Mouse (Mus musculus): ENCODE measurements at regions not wholly inside any gene's neighbourhood (a gene's known extent, or its start where the extent isn't known, plus 50 kb on each side); places are given as distances from the start of the nearest gene placed in this dataset.

DNA sequence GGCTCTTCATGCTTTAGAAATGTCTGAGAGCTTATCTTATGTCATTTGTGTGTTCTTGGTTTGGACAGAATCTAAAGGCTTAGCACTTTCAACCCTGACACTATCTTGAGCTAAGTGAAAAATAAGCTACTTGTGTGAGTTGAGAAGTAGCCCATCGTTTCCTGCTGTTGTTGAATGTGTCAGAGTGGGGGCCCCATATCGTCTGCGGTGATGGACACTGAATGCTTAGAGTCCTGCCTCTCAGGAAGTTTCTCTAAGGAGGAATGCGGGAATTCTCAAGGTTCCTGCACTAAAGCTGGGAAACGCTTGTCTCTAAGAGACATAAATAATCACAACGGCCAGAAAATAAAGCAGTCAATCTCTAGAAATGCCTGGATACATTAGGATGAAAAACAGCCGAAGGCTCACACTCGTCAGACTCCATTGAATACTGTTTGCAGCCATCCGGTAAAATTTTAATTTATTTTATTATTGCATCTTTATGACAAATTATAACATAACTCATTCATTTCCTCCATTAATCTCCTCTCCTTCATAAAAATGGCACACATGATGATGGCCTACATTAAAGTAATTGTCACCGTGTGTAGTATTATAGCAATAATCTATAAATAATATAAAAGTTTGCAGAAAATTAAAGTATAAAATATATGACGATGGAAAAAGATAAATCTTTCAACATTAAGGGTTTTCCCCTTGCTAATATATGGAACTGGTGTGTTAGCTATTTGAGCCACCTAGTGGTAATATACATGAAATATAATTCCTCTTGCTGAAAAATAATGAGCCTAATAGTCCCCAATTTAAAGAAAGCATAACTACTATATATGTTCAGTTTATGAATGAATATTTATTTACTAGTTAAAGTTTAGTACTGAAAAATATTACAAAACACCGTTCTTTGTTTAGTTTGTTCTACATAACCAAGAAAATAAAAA, 75.6 kb downstream of the Otud1 start:
- no peak overlapping the region for H3K27ac ChIP-seq (ENCODE audit: low read depth)
- no peaks in the 10 kb centered on the region for H3K4me1 ChIP-seq (ENCODE audit: control insufficient read depth, insufficient read depth)
- DNase-seq (ENCODE audit: low spot score), result peak; percentile 55
- no peaks in the 10 kb centered on the region for H3K36me3 ChIP-seq (replicated peaks; ENCODE audit: control insufficient read depth, insufficient read depth, low read length)
- H3K27me3 ChIP-seq (ENCODE audit: control insufficient read depth, insufficient read depth, low read length), result no peaks in the 10 kb centered on the region
- 46% methylated on average over 12 of the region's 12 CpGs for WGBS
- H3K9me3 ChIP-seq (replicated peaks; ENCODE audit: control insufficient read depth, low read length), result no peaks in the 10 kb centered on the region
- TF ChIP-seq EP300 (IDR thresholded peaks at IDR 0.05; ENCODE audit: low read depth) (no peak), CTCF (IDR thresholded peaks at IDR 0.05; ENCODE audit: low read depth) (peak; percentile 44)
- no peak overlapping the region for H3K4me2 ChIP-seq (ENCODE audit: low read depth, low read length)
- no peak overlapping the region for H3K4me3 ChIP-seq (ENCODE audit: low read depth, low read length)
- no peak overlapping the region for H3K9ac ChIP-seq (replicated peaks; ENCODE audit: low read depth, low read length)
- ATAC-seq (ENCODE audit: insufficient read depth, low read depth), result no peak

DNA sequence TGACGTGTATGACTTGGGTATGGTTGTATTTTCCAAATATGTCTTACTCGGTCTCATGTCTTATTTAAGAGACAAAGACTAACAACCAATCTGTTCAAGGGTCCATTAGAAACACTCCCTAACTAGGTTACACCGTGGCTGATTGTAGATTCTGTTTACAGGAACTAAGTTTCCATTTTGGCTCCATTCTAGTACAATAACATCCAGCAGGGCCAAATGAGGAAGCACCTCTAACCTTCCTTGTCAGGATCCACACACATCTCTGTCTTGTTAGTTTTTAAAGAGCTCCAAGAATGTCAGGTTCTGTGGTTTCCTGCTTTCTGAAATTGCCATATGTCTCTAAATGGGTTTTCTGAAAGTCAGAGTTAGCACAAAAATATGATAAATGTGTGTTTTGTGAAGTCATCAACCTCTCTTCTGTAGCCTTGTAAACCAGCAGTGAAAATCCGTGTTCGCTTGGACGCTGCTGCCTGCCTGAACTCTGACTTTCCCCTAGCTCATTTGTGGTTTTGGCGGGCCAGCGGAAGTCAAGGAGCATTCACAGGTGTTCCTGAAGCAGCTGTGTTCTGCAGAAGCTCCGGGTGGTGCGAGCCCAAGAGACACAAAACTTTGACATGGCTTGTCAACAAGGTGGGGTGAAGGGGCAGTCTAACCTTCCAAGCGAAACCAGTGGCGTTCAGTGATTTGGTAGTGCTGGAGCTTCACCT, 76.8 kb downstream of the Otud1 start:
- H3K9me3 ChIP-seq (replicated peaks; ENCODE audit: control insufficient read depth, low read length), result no peaks in the 10 kb centered on the region
- no peak overlapping the region for H3K9ac ChIP-seq (replicated peaks; ENCODE audit: low read depth, low read length)
- no peaks in the 10 kb centered on the region for H3K4me1 ChIP-seq (ENCODE audit: control insufficient read depth, insufficient read depth)
- H3K27me3 ChIP-seq (ENCODE audit: control insufficient read depth, insufficient read depth, low read length), result no peaks in the 10 kb centered on the region
- H3K4me3 ChIP-seq (ENCODE audit: low read depth, low read length), result no peak overlapping the region
- ATAC-seq (ENCODE audit: insufficient read depth, low read depth) (no peak), DNase-seq (ENCODE audit: low spot score) (no peak)
- no peaks in the 10 kb centered on the region for H3K36me3 ChIP-seq (replicated peaks; ENCODE audit: control insufficient read depth, insufficient read depth, low read length)
- H3K27ac ChIP-seq (ENCODE audit: low read depth), result no peak overlapping the region
- WGBS, result 73% methylated on average over 12 of the region's 12 CpGs
- TF ChIP-seq EP300 (IDR thresholded peaks at IDR 0.05; ENCODE audit: low read depth) (no peak), CTCF (IDR thresholded peaks at IDR 0.05; ENCODE audit: low read depth) (no peak)
- H3K4me2 ChIP-seq (ENCODE audit: low read depth, low read length), result no peak overlapping the region

DNA sequence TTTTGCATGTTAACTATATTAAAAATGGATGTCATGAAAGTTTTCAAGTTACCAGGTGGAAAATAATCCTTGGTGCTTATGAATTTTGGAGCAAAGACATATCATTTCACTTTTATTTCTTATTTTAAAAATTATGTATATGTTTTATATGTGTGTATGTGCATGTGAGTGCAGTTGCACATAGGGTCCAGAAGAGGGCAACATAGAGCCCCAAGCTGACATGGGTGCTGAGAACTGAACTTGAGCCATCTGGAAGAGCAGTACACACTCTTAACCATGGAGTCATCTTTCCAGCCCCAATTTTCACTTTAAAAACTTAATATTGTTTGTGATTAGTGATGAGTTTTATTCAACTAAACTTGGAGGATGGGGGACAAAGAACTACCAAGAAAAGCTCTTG, 84.0 kb downstream of the Otud1 start:
- H3K4me1 ChIP-seq (ENCODE audit: control insufficient read depth, insufficient read depth), result no peaks in the 10 kb centered on the region
- no peak for DNase-seq (ENCODE audit: low spot score)
- no peak overlapping the region for H3K4me3 ChIP-seq (ENCODE audit: low read depth, low read length)
- H3K27me3 ChIP-seq (ENCODE audit: control insufficient read depth, insufficient read depth, low read length), result no peaks in the 10 kb centered on the region
- H3K4me2 ChIP-seq (ENCODE audit: low read depth, low read length), result no peak overlapping the region
- TF ChIP-seq CTCF (IDR thresholded peaks at IDR 0.05; ENCODE audit: low read depth) (no peak), EP300 (IDR thresholded peaks at IDR 0.05; ENCODE audit: low read depth) (no peak)
- no peak for ATAC-seq (ENCODE audit: insufficient read depth, low read depth)
- H3K9me3 ChIP-seq (replicated peaks; ENCODE audit: control insufficient read depth, low read length), result 0 out of 2 replicates have a peak, but pooled peaks cover 7% of the 10 kb centered on the region
- H3K9ac ChIP-seq (replicated peaks; ENCODE audit: low read depth, low read length), result no peak overlapping the region
- H3K36me3 ChIP-seq (replicated peaks; ENCODE audit: control insufficient read depth, insufficient read depth, low read length), result no peaks in the 10 kb centered on the region
- no peak overlapping the region for H3K27ac ChIP-seq (ENCODE audit: low read depth)

DNA sequence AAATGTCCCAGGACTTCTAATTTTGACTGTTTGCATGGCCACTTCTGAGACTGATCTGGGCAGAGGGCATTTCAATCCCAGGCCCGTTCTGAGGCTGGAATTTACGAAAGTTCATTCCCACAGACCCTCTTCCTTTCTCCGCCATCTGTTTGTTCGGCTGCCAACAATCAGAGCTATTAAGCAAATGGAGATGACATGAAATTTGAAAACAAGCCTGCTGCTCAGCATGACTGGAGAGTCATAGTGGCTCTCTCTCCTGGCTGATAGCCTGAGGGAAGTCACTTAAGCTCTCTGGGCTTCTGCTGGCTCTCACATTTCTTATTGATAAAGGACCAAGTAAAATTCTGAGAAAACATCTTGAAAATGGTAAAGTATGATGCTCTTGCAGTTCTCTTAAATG, 85.9 kb downstream of the Otud1 start:
- Histone ChIP-seq H3K27me3 (ENCODE audit: control insufficient read depth, insufficient read depth, low read length) (no peaks in the 10 kb centered on the region), H3K4me2 (ENCODE audit: low read depth, low read length) (no peak overlapping the region), H3K9ac (replicated peaks; ENCODE audit: low read depth, low read length) (no peak overlapping the region), H3K9me3 (replicated peaks; ENCODE audit: control insufficient read depth, low read length) (0 out of 2 replicates have a peak, but pooled peaks cover 7% of the 10 kb centered on the region), H3K36me3 (replicated peaks; ENCODE audit: control insufficient read depth, insufficient read depth, low read length) (no peaks in the 10 kb centered on the region), H3K4me3 (ENCODE audit: low read depth, low read length) (no peak overlapping the region), H3K4me1 (ENCODE audit: control insufficient read depth, insufficient read depth) (no peaks in the 10 kb centered on the region), H3K27ac (ENCODE audit: low read depth) (no peak overlapping the region)
- DNase-seq (ENCODE audit: low spot score), result no peak
- no peak for ATAC-seq (ENCODE audit: insufficient read depth, low read depth)
- WGBS, result 63% methylated on average over 4 of the region's 4 CpGs
- TF ChIP-seq CTCF (IDR thresholded peaks at IDR 0.05; ENCODE audit: low read depth) (no peak), EP300 (IDR thresholded peaks at IDR 0.05; ENCODE audit: low read depth) (no peak)

DNA sequence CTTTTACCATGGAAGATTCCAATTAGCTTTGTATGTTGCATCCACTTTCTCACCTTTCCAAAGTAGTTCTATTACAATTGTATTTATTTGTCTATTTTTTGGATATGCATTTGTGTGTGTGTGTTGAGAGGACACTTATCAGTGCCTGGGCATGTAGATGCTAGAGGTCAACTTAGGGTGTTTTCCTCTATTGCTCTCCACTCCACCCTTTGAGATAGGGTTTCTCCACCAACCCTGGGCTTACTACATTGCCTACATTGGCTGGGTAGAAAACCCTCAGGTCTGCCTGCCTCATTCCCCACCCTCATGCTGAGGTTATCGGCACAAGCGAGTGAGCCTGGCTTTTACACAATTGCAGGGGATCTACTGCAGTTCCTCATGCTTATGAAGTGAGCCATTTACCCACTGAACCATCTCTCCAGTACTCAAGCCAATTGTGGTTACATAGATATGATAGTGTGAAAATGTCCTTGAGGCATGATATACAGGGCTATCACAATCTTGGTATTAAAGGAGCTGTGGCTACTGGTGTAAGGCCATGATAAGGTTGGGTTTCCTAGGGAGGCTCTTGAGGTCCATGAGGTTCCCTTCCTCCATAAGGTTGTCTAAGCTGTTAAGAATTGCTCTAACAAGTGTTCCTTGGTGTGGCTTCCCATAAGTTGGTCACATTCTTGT, 87.6 kb downstream of the Otud1 start:
- WGBS, result 90% methylated on average over 2 of the region's 2 CpGs
- no peaks in the 10 kb centered on the region for H3K36me3 ChIP-seq (replicated peaks; ENCODE audit: control insufficient read depth, insufficient read depth, low read length)
- no peaks in the 10 kb centered on the region for H3K27me3 ChIP-seq (ENCODE audit: control insufficient read depth, insufficient read depth, low read length)
- TF ChIP-seq EP300 (IDR thresholded peaks at IDR 0.05; ENCODE audit: low read depth), result no peak
- no peak for TF ChIP-seq CTCF (IDR thresholded peaks at IDR 0.05; ENCODE audit: low read depth)
- no peak overlapping the region for H3K4me3 ChIP-seq (ENCODE audit: low read depth, low read length)
- H3K4me1 ChIP-seq (ENCODE audit: control insufficient read depth, insufficient read depth), result no peaks in the 10 kb centered on the region
- no peak overlapping the region for H3K9ac ChIP-seq (replicated peaks; ENCODE audit: low read depth, low read length)
- ATAC-seq (ENCODE audit: insufficient read depth, low read depth), result no peak
- H3K27ac ChIP-seq (ENCODE audit: low read depth), result no peak overlapping the region
- H3K4me2 ChIP-seq (ENCODE audit: low read depth, low read length), result no peak overlapping the region
- DNase-seq (ENCODE audit: low spot score), result no peak
- 0 out of 2 replicates have a peak, but pooled peaks cover 7% of the 10 kb centered on the region for H3K9me3 ChIP-seq (replicated peaks; ENCODE audit: control insufficient read depth, low read length)

Measured in heart, postnatal 0 days (tissue).